Mouse (Mus musculus): ENCODE measurements around the gene Eml1.
A peak's percentile ranks its signal among the peaks of the same experiment; 100 is the strongest.

Gene Eml1

GRCm38 (mm10) chr12:108551731-108552130, 181.0 kb downstream of the Eml1 start:
- DNase-seq (ENCODE audit: low spot score) = no peak

- DNase-seq (ENCODE audit: low spot score) = no peak
Observed at GRCm38 (mm10) chr12:108553079-108553478, 182.3 kb downstream of the Eml1 start.

- DNase-seq (ENCODE audit: low spot score) = peak; percentile 75
Observed at GRCm38 (mm10) chr12:108554120-108554841, 183.5 kb downstream of the Eml1 start, which contains the start of gene Evl. Gene Evl (plus strand): TSS chr12:108554720.

- DNase-seq (ENCODE audit: low spot score) = no peak
Observed at GRCm38 (mm10) chr12:108554861-108555556, 184.3 kb downstream of the Eml1 start.

- DNase-seq (ENCODE audit: low spot score) = no peak
Observed at GRCm38 (mm10) chr12:108558194-108558593, 187.4 kb downstream of the Eml1 start.

- no peak for DNase-seq (ENCODE audit: low spot score)
Observed at GRCm38 (mm10) chr12:108563238-108563637, 192.5 kb downstream of the Eml1 start.

- DNase-seq (ENCODE audit: low spot score) = no peak
Observed at GRCm38 (mm10) chr12:108564910-108565506, 194.3 kb downstream of the Eml1 start.

- peak; percentile 62 for DNase-seq (ENCODE audit: low spot score)
Observed at GRCm38 (mm10) chr12:108579156-108579871, 208.6 kb downstream of the Eml1 start.

- no peak for DNase-seq (ENCODE audit: low spot score)
Observed at GRCm38 (mm10) chr12:108583775-108584174, 213.0 kb downstream of the Eml1 start.
